Mouse (Mus musculus) CH12.LX (cell line): Measurements from ENCODE around the gene Khdc1b. TPM values are rescaled to one million over a fixed set of nuclear protein-coding genes. Genes with fewer than 3 reads are reported as not detected.

Source experiments
- DNase-seq: peaks from one replicate; pipeline ENCODE4 v3.0.0-alpha.2; 2013; ENCODE audit errors: extremely low read depth
- H3K27ac ChIP-seq: 2 replicates; pipeline ENCODE4 v1.5.1; 2012; ENCODE audit warnings: low read depth, mild to moderate bottlenecking, control low read depth, moderate library complexity; ENCODE audit not compliant: insufficient read depth
- H3K27me3 ChIP-seq: replicated peaks from 2 replicates; pipeline ENCODE3; 2012; ENCODE audit warnings: inconsistent platforms
- H3K36me3 ChIP-seq, 2 experiments: replicated peaks in 1 of 2; 2 replicates each; pipeline versions ENCODE3 to v1.6.1; 2012; ENCODE audit warnings: inconsistent platforms in 1 of 2, low read length in 1 of 2, mild to moderate bottlenecking in 1 of 2, mixed read lengths in 1 of 2, moderate library complexity in 1 of 2; ENCODE audit not compliant: control insufficient read depth in 1 of 2, insufficient read depth in 1 of 2
- H3K4me1 ChIP-seq, 2 experiments: 2 replicates each; pipeline ENCODE4 v1.6.1; 2012; ENCODE audit warnings: inconsistent platforms in 1 of 2, moderate library complexity in 1 of 2; ENCODE audit not compliant: insufficient read depth in 2 of 2, control insufficient read depth in 1 of 2
- H3K4me2 ChIP-seq: 2 replicates; pipeline ENCODE4 v1.6.1; 2012; ENCODE audit warnings: low read depth, mild to moderate bottlenecking, control low read depth; ENCODE audit not compliant: poor library complexity, insufficient read depth, severe bottlenecking
- H3K4me3 ChIP-seq, 3 experiments: fragments of 150-350 bp in 1 of 3; sonication (generic) in 1 of 3; replicated peaks in 1 of 3; 2 replicates each; pipeline versions ENCODE3 to v1.5.1; 2011 to 2012; ENCODE audit warnings: low read depth in 2 of 3, low read length in 2 of 3, mild to moderate bottlenecking in 2 of 3, moderate library complexity in 2 of 3, control low read depth in 1 of 3, improper control_type of control experiment in 1 of 3, inconsistent platforms in 1 of 3, mixed read lengths in 1 of 3; ENCODE audit not compliant: poor library complexity in 1 of 3
- H3K79me2 ChIP-seq: replicated peaks from 2 replicates; pipeline ENCODE4 v1.6.1; 2012; ENCODE audit warnings: mild to moderate bottlenecking, moderate library complexity; ENCODE audit not compliant: control insufficient read depth, poor library complexity, insufficient read depth, severe bottlenecking; ENCODE audit errors: extremely low read depth
- H3K9ac ChIP-seq: 2 replicates; pipeline ENCODE4 v1.6.1; 2012; ENCODE audit warnings: low read depth, mild to moderate bottlenecking, control low read depth, moderate library complexity; ENCODE audit not compliant: insufficient read depth
- H3K9me3 ChIP-seq: replicated peaks from 2 replicates; pipeline ENCODE3; 2012; ENCODE audit warnings: low read length, inconsistent platforms, mixed read lengths
- BHLHE40 ChIP-seq: IDR thresholded peaks from 2 replicates; pipeline ENCODE4 v1.6.1; 2011; ENCODE audit warnings: mild to moderate bottlenecking, low read depth, low read length, improper control_type of control experiment
- CHD1 ChIP-seq: IDR thresholded peaks from 2 replicates; pipeline ENCODE4 v1.6.1; 2012; ENCODE audit warnings: low read depth, low read length, improper control_type of control experiment, inconsistent platforms
- CHD2 ChIP-seq: IDR thresholded peaks from 2 replicates; pipeline ENCODE4 v1.6.1; 2011; ENCODE audit warnings: low read length, improper control_type of control experiment
- CTCF ChIP-seq, 2 experiments: IDR thresholded peaks in 1 of 2; conservative IDR thresholded peaks in 1 of 2; 2 replicates each; pipeline ENCODE4 v1.5.1; 2011 to 2012; ENCODE audit warnings: low read depth in 2 of 2, low read length in 2 of 2, improper control_type of control experiment in 1 of 2, inconsistent platforms in 1 of 2, mild to moderate bottlenecking in 1 of 2, moderate library complexity in 1 of 2
- E2F4 ChIP-seq: IDR thresholded peaks from 2 replicates; pipeline ENCODE4 v1.6.1; 2011; ENCODE audit warnings: low read depth, low read length, improper control_type of control experiment; ENCODE audit not compliant: insufficient replicate concordance
- ELF1 ChIP-seq: IDR thresholded peaks from 2 replicates; pipeline ENCODE4 v1.6.1; 2014; ENCODE audit warnings: low read depth, mild to moderate bottlenecking, inconsistent platforms, low read length, improper control_type of control experiment
- GABPA ChIP-seq: IDR thresholded peaks from 2 replicates; pipeline ENCODE4 v1.6.1; 2012; ENCODE audit warnings: low read depth, low read length, improper control_type of control experiment, inconsistent platforms; ENCODE audit not compliant: insufficient replicate concordance
- HCFC1 ChIP-seq: IDR thresholded peaks from 2 replicates; pipeline ENCODE4 v1.6.1; 2012; ENCODE audit warnings: low read depth, mild to moderate bottlenecking, inconsistent platforms, low read length, improper control_type of control experiment
- JUND ChIP-seq: conservative IDR thresholded peaks from 2 replicates; pipeline ENCODE4 v1.6.1; 2011; ENCODE audit warnings: low read depth, low read length, improper control_type of control experiment
- MAFK ChIP-seq: IDR thresholded peaks from 2 replicates; pipeline ENCODE4 v1.6.1; 2011; ENCODE audit warnings: low read length, improper control_type of control experiment; ENCODE audit not compliant: insufficient replicate concordance
- MXI1 ChIP-seq: IDR thresholded peaks from 2 replicates; pipeline ENCODE4 v1.6.1; 2011; ENCODE audit warnings: mild to moderate bottlenecking, low read depth, low read length, improper control_type of control experiment
- NELFE ChIP-seq: IDR thresholded peaks from 2 replicates; pipeline ENCODE4 v1.6.1; 2011; ENCODE audit warnings: low read depth, low read length, improper control_type of control experiment
- PAX5 ChIP-seq: IDR thresholded peaks from 2 replicates; pipeline ENCODE4 v1.6.1; 2012; ENCODE audit warnings: low read length, inconsistent platforms, mixed read lengths
- POLR2A ChIP-seq: IDR thresholded peaks from 2 replicates; pipeline ENCODE4 v1.6.1; 2011; ENCODE audit warnings: low read depth, mild to moderate bottlenecking, improper control_type of control experiment, low read length
- RAD21 ChIP-seq: IDR thresholded peaks from 2 replicates; pipeline ENCODE4 v1.6.1; 2011; ENCODE audit warnings: low read depth, mild to moderate bottlenecking, low read length, improper control_type of control experiment, moderate library complexity
- RCOR1 ChIP-seq: conservative IDR thresholded peaks from 2 replicates; pipeline ENCODE4 v1.6.1; 2012; ENCODE audit warnings: low read depth, mild to moderate bottlenecking, inconsistent platforms, low read length, improper control_type of control experiment
- SMC3 ChIP-seq: IDR thresholded peaks from 2 replicates; pipeline ENCODE4 v1.6.1; 2011; ENCODE audit warnings: low read depth, low read length, improper control_type of control experiment
- TBP ChIP-seq: conservative IDR thresholded peaks from 2 replicates; pipeline ENCODE4 v1.6.1; 2011; ENCODE audit warnings: low read depth, low read length, improper control_type of control experiment
- USF1 ChIP-seq: IDR thresholded peaks from 2 replicates; pipeline ENCODE4 v1.6.1; 2014; ENCODE audit warnings: low read depth, mild to moderate bottlenecking, inconsistent platforms, low read length, improper control_type of control experiment
- USF2 ChIP-seq: conservative IDR thresholded peaks from 2 replicates; pipeline ENCODE4 v1.6.1; 2011; ENCODE audit warnings: low read depth, low read length, improper control_type of control experiment
- ZC3H11A ChIP-seq: IDR thresholded peaks from 2 replicates; pipeline ENCODE4 v1.6.1; 2012; ENCODE audit warnings: low read depth, mild to moderate bottlenecking, inconsistent platforms, low read length, improper control_type of control experiment
- ZKSCAN1 ChIP-seq: IDR thresholded peaks from 2 replicates; pipeline ENCODE4 v1.6.1; 2012; ENCODE audit warnings: low read depth, inconsistent platforms, low read length, improper control_type of control experiment, borderline replicate concordance
- dilution Hi-C: fragments of 300-500 bp; cut with MboI; formaldehyde crosslinking; loops from 2 replicates; pipeline ENCODE4 v1.14.3; 2020; ENCODE audit warnings: low sequenced_read_pairs; ENCODE audit not compliant: extremely low pct_unique_long_range_greater_than_20kb, extremely low pct_ligation_motif_present
- in situ Hi-C: fragments of 300-500 bp; cut with MboI; formaldehyde crosslinking; loops from 3 replicates; pipeline ENCODE4 v1.14.3; 2019; ENCODE audit warnings: low sequenced_read_pairs, low pct_ligation_motif_present, low pct_unique_long_range_greater_than_20kb, mixed read lengths
- polyA plus RNA-seq: library from polyadenylated mRNA; unstranded; fragments of >175 nt; gene quantifications from 2 replicates; pipeline ENCODE4 v1.2.1, GENCODE M21; 2012; ENCODE audit warnings: low read depth; ENCODE audit not compliant: insufficient read length
- total RNA-seq, 2 experiments: library from RNA; depleted of rRNA; stranded (reverse); fragments of 300-350 nt in 1 of 2; fragments of >200 nt in 1 of 2; gene quantifications; 2 replicates each; pipeline ENCODE4 v1.2.3; 2012 to 2014

Gene Khdc1b
- total and polyA plus RNA-seq, 3 experiments: not detected

DNA sequence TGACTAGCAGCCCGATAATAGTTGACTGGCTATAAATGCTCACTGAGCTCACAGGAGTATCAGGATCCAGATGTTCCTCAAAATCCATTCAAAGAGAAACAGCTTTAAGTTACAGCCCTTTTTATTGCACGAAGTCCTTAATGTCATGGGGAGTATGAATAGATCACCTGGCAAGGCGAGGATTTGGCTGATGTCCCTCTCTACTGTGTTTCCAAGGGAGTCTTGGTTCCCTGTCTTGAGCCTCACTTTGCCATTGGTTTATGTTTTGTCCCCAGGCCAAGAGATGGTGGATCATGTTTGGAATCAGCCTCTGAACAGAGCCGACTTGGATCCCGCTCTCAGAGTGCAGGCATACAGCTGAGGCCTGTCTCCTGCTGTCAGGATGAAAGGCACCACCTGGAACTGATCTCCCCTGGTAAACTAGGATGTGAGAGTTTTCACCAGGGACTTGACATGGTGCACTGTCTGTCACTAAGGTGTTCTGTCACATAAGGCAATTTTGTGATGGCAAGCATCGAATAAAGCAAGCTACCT is 7.8 kb downstream of the Khdc1b start:
- Histone ChIP-seq H3K79me2 (no peaks in the 10 kb centered on the region), H3K9ac (no peak overlapping the region), H3K4me3 (no peak overlapping the region), H3K36me3 (no peaks in the 10 kb centered on the region), H3K9me3 (no peaks in the 10 kb centered on the region), H3K27ac (no peak overlapping the region), H3K4me1 (no peaks in the 10 kb centered on the region), H3K27me3 (no peaks in the 10 kb centered on the region), H3K4me2 (no peak overlapping the region)
- no peak for DNase-seq
- dilution Hi-C loops (no loop called here), in situ Hi-C loops (no loop called here)
- no peak for TF ChIP-seq GABPA
- no peak for TF ChIP-seq MXI1
- no peak for TF ChIP-seq RAD21
- no peak for TF ChIP-seq USF1
- TF ChIP-seq CHD2: no peak
- no peak for TF ChIP-seq HCFC1
- TF ChIP-seq BHLHE40: no peak
- TF ChIP-seq ELF1: no peak
- TF ChIP-seq CTCF (conservative IDR thresholded peaks at IDR 0.05 in 1 of 2, IDR thresholded peaks at IDR 0.05 in 1 of 2; ENCODE audit: low read depth in 2 of 2, low read length in 2 of 2): no peak
- TF ChIP-seq POLR2A: no peak
- TF ChIP-seq MAFK: no peak
- TF ChIP-seq RCOR1: no peak
- no peak for TF ChIP-seq SMC3

DNA sequence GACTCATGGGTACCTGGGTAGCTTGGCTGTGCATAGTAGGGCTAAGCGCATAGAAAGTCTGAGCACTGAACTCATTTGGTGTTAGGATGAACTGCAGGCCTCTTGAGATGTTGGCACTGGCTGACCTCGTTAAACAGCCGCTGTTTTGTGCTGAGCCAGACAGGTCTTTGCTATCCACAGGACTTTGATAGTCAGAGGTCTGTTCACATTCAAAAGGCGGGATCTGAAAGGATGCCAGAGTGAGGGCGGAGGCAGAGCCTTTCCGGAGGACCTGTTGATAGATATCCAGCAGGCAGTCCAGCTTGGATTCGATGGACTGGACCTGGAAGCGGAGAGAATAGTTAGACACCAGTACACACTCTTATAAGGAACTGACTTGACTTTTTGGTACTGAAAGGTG is 19.4 kb downstream of the Khdc1b start:
- Histone ChIP-seq H3K27me3 (no peaks in the 10 kb centered on the region), H3K4me3 (no peak overlapping the region), H3K27ac (no peak overlapping the region), H3K4me1 (no peaks in the 10 kb centered on the region), H3K36me3 (peaks cover 9 to 31% of the 10 kb centered on the region in 2 experiments), H3K4me2 (no peak overlapping the region), H3K9me3 (no peaks in the 10 kb centered on the region), H3K79me2 (no peaks in the 10 kb centered on the region), H3K9ac (no peak overlapping the region)
- TF ChIP-seq E2F4 (no peak), ZKSCAN1 (no peak), NELFE (no peak), ZC3H11A (no peak), USF2 (no peak), JUND (no peak), TBP (no peak), PAX5 (no peak), CHD1 (no peak), RAD21 (no peak)
- dilution Hi-C loops (no loop called here), in situ Hi-C loops (no loop called here)
- no peak for DNase-seq
